Mouse (Mus musculus) adrenal gland, adult (tissue): Measurements from ENCODE around the gene Acsl6.

ENCODE experiments used
- DNase-seq, 2 experiments: peaks; one replicate each; pipeline ENCODE4 v3.0.0; 2022 to 2023; ENCODE audit warnings: low spot score in 1 of 2; ENCODE audit not compliant: inconsistent age in 2 of 2

Gene Acsl6

DNA sequence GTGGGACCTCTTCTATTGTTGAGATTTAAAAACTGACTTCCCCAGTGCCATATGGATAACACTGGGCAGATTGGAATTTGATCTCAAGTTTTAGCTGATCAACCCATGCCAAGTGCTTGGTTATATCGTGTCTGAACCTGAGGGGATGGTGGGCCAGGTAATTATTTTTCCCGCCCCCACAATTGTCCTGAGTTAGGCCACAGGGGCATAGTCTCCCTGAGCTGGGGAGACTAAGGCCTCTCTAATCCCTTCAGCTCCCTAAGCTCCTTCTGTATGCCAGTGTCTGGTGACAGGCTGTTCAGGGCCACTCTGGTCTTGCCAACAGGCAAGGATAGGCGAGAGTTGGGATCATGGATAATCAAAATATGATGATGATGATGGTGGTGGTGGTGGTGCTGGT is 1.7 kb downstream of the Acsl6 start:
- no peak for DNase-seq

- peak; percentile 79 to 91 for DNase-seq
Observed at GRCm38 (mm10) chr11:54307139-54307816, 3.7 kb downstream of the Acsl6 start.

- no peak for DNase-seq
Observed at GRCm38 (mm10) chr11:54310588-54310987, 7.0 kb downstream of the Acsl6 start.

DNA sequence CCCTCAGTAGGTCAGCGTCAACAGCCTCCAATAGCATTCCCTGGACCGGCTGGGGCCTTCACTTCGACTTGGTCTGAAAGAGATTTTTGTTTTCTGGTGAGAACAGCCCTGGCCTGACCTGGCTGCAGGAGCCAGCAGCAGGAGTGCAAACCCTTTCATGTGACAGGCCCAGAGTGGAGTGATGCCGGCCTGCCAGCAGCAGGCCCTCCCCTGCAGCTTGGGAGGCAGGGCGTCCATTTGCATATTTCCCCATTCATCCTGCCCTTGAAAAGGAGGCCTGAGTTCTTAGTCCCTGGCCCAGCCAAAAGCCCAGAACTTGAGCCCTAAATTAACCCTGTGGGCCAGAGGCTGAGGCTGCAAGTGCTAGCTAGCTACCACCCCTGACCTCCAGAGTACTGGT is 8.4 kb downstream of the Acsl6 start:
- peak; percentile 69 to 88 for DNase-seq

- DNase-seq: no peak
Observed at GRCm38 (mm10) chr11:54312603-54313002, 9.0 kb downstream of the Acsl6 start.

- no peak for DNase-seq
Observed at GRCm38 (mm10) chr11:54313391-54314360, 10.1 kb downstream of the Acsl6 start.

- peak in 1 of 2 experiments; percentile 48 for DNase-seq
Observed at GRCm38 (mm10) chr11:54314740-54315139, 11.1 kb downstream of the Acsl6 start.

GRCm38 (mm10) chr11:54315336-54315735 is 11.7 kb downstream of the Acsl6 start:
- DNase-seq: no peak

DNA sequence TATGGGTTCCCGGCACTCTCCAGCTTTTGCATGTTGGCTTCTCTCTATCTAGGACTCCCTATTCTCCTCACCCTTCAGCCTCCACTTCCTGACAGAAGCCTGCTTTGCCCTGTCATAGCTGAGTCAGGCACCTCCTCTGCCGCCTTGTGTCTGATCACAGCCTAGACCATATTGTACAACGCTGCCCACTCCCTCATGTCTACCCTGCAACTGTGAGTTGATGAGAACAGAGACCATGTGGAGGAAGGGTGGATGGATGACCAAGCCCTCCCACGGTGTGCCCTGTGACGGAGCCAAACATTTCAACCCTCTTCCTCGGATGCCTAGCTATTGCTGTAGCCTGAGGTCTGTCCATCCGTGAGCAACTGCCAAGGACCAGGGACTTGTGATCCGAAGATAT is 13.8 kb downstream of the Acsl6 start:
- no peak for DNase-seq

DNA sequence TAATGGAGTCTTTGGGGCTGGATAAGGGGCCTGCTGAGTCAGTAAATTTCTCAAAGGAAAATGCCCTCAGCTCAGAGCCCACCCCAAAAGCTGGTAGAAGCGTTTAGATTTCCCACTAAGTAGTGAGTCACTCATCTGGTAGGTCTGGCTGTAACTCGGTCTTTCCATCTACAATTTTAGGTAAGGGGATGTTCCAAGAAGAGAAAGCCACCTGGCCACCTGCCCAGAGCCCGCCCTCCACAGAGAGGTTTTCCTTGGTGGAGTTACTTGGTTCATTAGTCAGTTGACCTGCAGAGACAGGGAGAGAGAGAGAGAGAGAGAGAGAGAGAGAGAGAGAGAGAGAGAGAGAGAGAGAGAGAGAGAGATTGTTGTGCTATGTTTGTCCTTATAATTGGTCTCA is 14.2 kb downstream of the Acsl6 start:
- no peak for DNase-seq

- no peak for DNase-seq
Observed at GRCm38 (mm10) chr11:54321802-54322532, 18.4 kb downstream of the Acsl6 start.

- no peak for DNase-seq
Observed at GRCm38 (mm10) chr11:54331463-54332183, 28.0 kb downstream of the Acsl6 start.

- no peak for DNase-seq
Observed at GRCm38 (mm10) chr11:54336165-54336707, 32.6 kb downstream of the Acsl6 start.

DNA sequence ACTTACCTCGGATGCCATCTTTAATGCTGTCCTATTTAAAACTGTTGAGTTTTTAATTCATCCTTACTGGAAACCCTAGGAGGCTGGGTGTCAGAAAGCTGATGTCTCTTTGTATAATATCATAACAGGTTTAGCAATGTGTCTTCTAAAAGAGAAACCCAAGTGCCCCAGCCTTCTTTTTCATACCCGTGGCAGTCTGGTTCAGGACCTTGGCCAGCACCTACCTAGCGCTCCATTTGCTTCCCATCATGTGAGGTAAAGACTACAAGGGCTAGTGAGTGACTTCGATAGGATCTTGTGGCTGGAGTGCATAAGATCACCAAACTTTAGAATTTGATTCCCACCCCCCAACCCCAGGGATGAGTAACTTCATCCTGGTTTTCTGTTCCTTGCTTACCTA is 40.1 kb downstream of the Acsl6 start:
- DNase-seq: peak in 1 of 2 experiments; percentile 58

DNA sequence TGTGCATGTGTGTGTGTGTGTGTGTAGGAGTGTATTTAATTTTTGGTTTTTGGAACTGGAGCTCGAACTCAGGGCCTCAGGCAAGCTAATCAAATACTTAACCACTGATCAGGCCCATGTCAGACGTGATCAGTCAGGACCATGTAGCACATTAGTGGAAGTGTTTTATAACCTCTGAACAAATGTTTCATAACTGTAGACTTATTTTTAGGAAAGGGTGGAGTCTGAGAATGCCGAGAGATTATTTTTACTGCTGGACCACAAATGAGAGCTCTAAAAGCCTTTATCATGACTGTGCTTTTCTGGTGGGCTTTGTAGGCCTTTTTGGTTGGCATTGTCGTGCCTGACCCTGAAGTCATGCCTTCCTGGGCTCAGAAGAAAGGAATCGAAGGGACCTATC is 48.1 kb downstream of the Acsl6 start:
- DNase-seq: no peak

DNA sequence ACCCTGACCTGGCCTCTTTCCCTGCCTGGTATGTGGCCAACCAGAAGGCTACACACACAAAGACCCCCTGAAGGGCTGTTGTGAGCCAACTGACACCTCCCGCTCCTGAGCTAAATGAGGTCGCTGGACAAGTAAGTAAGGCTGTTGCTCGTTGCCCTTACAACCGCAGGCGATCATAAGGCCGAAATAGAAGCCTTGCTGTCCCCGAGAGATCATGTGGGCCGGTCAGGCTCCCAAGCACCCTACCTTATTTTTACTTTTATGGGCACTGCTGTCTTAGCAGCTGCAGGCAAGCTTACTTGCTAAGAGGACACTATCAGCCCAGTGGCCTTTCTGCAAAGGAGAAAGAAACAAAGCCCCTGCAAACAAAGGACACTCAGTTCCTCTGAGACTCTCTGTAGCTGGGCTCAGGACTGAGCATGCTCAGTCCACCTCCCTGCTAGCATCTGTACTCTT is 49.6 kb downstream of the Acsl6 start:
- DNase-seq: no peak

DNA sequence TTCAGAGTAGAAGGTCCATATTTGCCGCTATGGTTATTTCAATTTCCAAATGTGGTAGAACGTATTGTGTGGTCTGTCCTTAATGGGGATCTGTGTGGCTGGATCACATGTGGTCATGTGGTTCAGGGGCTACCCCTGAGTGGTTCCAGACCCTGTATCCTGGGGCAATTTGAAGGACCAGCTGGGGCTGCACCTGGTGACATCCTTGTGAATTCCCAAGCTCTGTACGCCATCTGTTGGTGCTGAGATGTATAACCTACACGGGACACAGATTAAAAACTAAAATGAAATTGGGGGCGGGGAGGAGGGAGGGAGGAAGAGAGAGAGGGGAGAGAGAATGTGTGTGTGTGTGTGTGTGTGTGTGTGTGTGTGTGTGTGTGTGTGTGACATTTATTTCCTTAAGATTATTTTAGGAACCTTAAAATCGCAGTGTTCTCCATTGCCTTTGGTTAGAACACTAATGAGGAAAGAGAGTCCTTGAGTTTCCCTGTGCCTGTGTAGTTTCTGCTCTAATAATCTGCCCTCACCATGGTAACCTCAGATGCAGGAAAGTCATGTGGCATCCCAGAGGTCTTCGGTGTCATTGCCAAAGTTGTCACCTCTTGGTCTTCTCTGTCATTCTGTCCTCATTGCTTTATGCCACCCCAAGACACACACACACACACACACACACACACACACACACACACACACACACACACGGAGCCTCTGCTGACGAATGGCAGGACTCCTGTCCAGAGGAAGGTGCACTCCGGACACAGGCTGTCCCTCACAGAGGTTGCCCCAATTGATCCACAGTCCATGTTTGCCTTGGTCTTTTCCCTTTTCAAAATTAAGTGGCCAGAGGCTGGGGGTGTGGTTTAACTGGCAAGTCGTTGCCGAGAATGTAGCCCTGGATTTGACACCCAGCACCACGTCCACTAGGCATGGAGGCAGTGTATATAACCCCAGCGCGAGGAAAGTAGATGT is 51.3 kb downstream of the Acsl6 start:
- DNase-seq: peak; percentile 15 to 75

DNA sequence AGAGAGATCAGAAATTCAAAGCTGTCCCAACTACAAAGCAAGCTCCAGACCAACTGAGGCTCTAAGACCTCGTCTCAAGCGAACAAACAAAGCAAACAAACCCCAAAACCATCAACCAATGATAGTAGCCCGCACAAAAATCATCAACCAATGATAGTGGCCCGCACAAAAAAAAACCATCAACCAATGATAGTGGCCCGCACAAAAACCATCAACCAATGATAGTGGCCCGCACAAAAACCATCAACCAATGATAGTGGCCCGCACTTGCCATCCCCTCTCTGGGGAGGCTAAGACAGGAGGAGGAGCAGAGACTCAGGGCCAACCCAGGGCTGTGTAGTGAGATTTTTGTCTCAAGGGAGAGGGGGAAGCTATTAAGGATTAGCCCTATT is 52.0 kb downstream of the Acsl6 start:
- DNase-seq: no peak

GRCm38 (mm10) chr11:54356676-54357075 is 53.1 kb downstream of the Acsl6 start:
- peak in 1 of 2 experiments; percentile 58 for DNase-seq
